Mouse (Mus musculus) brain, embryonic 14.5 days (tissue): ENCODE measurements around the gene Dcst2.

Source experiments
- CTCF ChIP-seq: fragments of 200-500 bp; IDR thresholded peaks from 2 replicates; pipeline ENCODE4 v1.5.1; 2012; ENCODE audit warnings: inconsistent platforms, mild to moderate bottlenecking, moderate library complexity, borderline replicate concordance; ENCODE audit not compliant: insufficient read depth, insufficient read length; ENCODE audit errors: extremely low read depth
- POLR2A ChIP-seq: fragments of 200-500 bp; IDR thresholded peaks from 2 replicates; pipeline ENCODE4 v1.6.1; 2012; ENCODE audit warnings: mild to moderate bottlenecking, inconsistent platforms, borderline replicate concordance; ENCODE audit not compliant: poor library complexity, insufficient read depth, insufficient read length, severe bottlenecking; ENCODE audit errors: extremely low read depth

- TF ChIP-seq POLR2A (no peak), CTCF (no peak)
Observed at GRCm38 (mm10) chr3:89319591-89320350, 42.0 kb upstream of the Dcst2 start.
